Mouse (Mus musculus): ENCODE measurements around the gene Dtnb. TPM values are rescaled to one million over a fixed set of nuclear protein-coding genes. Genes with fewer than 3 reads are reported as not detected.
A peak's percentile ranks its signal among the peaks of the same experiment; 100 is the strongest.
"Not testable (repeated sequence)": the region's sequence is repeated elsewhere in the genome, so short reads cannot be mapped to it uniquely, and the experiment has no call there.

Gene Dtnb
- polyA plus RNA-seq, 1 experiment from 2014 or later = 110 TPM

- POLR2A ChIA-PET = no interaction called here
- CTCF ChIA-PET = no interaction called here
- TF ChIP-seq CTCF (IDR thresholded peaks at IDR 0.05) = no peak
- H3K27me3 ChIP-seq = no peaks in the 10 kb centered on the region
- DNase-seq (ENCODE audit: low read depth, low spot score) = no peak
- ATAC-seq = no peak
- in situ Hi-C loops (cut with MboI; ENCODE audit: low pct_unique_long_range_greater_than_20kb) = no loop called here
Measured at GRCm38 (mm10) chr12:3686419-3686940, 114.3 kb downstream of the Dtnb start.

DNA sequence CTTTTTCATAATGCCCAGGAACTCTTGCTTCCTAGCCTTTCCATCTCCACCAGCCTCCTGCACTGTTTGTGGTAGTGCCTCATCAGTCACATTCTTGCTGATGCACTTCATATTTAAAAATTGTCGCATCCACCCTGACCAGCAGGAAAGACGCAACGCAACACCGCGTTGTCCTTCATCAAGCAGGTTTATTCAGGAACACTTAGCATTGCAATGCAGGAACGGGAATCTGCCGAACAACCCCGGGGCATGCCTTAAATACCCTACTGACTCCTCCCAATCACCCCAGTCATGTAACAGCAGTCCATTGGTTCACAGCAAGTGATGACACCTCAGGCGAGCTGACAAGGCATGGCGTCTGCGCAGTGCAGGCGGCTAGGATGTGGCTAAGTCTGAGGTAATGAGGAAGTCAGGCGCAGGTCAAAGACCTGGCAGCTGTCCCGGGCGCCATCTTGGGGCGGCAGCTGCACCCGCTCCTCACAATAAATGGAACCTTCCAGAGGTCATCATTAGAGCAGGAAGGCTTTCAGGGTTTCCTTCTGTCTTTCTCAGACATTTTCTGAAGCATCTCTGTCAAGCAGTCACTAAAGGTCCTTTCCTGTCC lies 118.8 kb downstream of the Dtnb start:
- H3K27me3 ChIP-seq; POLR2A ChIA-PET; DNase-seq (ENCODE audit: low read depth, low spot score); ATAC-seq: not testable (repeated sequence)
- in situ Hi-C loops (cut with MboI; ENCODE audit: low pct_unique_long_range_greater_than_20kb) = loop anchor here (10.0 kb wide), 1 partner anchor 114 kb away; the partner anchor contains the start of gene Dnmt3a
- CTCF ChIA-PET = interaction anchor here (1.1 to 1.2 kb wide), 2 partner anchors 13 to 18 kb away, joined by 3 to 4 read pairs; no protein-coding TSS in a partner anchor

DNA sequence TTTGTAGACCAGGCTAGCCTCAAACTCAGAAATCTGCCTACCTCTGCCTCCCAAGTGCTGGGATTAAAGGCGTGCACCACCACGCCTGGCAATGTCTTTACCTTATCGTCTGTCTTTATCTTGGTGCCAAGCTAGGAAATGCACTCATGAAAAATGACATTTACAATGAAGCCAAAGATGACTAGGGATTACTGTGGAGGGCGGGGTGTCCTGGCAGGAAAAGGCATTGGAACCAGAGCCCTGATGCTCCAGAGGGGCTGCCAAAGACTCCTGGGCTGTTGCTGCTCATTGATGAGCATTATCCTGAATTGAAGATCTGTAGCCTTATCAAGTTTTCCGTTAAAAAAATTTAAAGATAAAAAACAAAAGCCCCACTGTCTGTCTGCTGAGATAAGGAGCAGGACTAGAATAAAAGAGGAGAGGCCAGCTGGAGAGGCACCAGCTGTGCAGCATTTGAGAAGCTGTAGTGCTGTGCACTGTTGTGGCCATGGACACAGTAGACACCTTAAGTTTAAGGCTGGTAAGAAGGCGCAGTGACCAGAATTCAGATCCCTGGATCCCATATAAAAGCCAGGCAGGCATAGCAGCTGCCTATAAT lies 120.7 kb downstream of the Dtnb start:
- no peaks in the 10 kb centered on the region for H3K27me3 ChIP-seq
- ATAC-seq (no peak), DNase-seq (ENCODE audit: low read depth, low spot score) (no peak)
- TF ChIP-seq CTCF (IDR thresholded peaks at IDR 0.05) = no peak
- in situ Hi-C loops (cut with MboI; ENCODE audit: low pct_unique_long_range_greater_than_20kb) = loop anchor here (10.0 kb wide), 1 partner anchor 112 kb away; the partner anchor contains the start of gene Dnmt3a
- POLR2A ChIA-PET = no interaction called here
- CTCF ChIA-PET = no interaction called here

DNA sequence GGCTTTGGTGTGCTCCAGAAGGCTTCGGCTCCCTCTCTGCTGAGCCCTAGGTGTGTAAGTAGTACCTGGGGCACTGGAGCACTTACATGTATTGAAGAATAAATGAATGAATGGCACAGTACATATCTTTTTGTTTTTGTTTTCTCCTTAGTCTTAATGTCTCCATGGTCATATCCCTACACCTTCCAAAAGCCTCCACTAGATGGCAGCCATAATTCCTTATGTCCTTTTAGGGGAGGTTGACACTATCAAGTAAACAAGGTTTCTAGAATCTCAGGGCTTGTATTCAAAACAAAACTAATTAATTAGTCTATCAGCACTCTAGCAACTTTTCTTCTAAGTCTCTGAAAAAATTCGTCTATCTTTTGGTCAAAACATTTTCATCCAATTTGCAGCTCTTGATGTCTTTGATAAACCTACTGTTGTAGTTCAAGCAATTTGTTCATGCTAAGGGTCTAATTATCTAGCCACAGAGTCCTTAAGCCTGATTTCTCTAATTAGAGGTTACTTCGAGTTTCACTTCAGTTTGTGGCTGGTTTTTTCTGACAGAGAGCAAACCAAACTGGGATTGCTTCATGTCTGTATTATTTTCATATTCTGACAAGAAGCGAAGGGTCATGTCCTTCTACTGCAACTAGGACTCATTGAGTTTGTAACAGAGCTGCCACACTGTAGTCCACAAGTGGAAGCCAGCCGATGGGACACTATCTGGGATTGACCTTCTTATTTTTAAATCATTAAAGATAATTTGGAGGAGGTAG lies 123.7 kb downstream of the Dtnb start:
- in situ Hi-C loops (cut with MboI; ENCODE audit: low pct_unique_long_range_greater_than_20kb) = loop anchor here (10.0 kb wide), 1 partner anchor 109 kb away; the partner anchor contains the start of gene Dnmt3a
- TF ChIP-seq CTCF (IDR thresholded peaks at IDR 0.05) = peak; percentile 55
- ATAC-seq (no peak), DNase-seq (ENCODE audit: low read depth, low spot score) (no peak)
- no peaks in the 10 kb centered on the region for H3K27me3 ChIP-seq
- ChIA-PET POLR2A (no interaction called here), CTCF (interaction anchor here (0.9 to 1.7 kb wide), 2 partner anchors 12 to 16 kb away, joined by 3 to 5 read pairs; no protein-coding TSS in a partner anchor)

- DNase-seq (ENCODE audit: low read depth, low spot score) (no peak), ATAC-seq (no peak)
- no peaks in the 10 kb centered on the region for H3K27me3 ChIP-seq
- ChIA-PET CTCF (no interaction called here), POLR2A (no interaction called here)
- TF ChIP-seq CTCF (IDR thresholded peaks at IDR 0.05) = no peak
- in situ Hi-C loops (cut with MboI; ENCODE audit: low pct_unique_long_range_greater_than_20kb) = no loop called here
Measured at GRCm38 (mm10) chr12:3700503-3700902, 128.3 kb downstream of the Dtnb start.

- ATAC-seq (no peak), DNase-seq (ENCODE audit: low read depth, low spot score) (no peak)
- TF ChIP-seq CTCF (IDR thresholded peaks at IDR 0.05) = no peak
- ChIA-PET CTCF (interaction anchor here (0.8 kb wide), 1 partner anchor 8 kb away, joined by 3 read pairs; no protein-coding TSS in a partner anchor), POLR2A (no interaction called here)
- in situ Hi-C loops (cut with MboI; ENCODE audit: low pct_unique_long_range_greater_than_20kb) = no loop called here
- H3K27me3 ChIP-seq = no peaks in the 10 kb centered on the region
Measured at GRCm38 (mm10) chr12:3702903-3703302, 130.7 kb downstream of the Dtnb start.

DNA sequence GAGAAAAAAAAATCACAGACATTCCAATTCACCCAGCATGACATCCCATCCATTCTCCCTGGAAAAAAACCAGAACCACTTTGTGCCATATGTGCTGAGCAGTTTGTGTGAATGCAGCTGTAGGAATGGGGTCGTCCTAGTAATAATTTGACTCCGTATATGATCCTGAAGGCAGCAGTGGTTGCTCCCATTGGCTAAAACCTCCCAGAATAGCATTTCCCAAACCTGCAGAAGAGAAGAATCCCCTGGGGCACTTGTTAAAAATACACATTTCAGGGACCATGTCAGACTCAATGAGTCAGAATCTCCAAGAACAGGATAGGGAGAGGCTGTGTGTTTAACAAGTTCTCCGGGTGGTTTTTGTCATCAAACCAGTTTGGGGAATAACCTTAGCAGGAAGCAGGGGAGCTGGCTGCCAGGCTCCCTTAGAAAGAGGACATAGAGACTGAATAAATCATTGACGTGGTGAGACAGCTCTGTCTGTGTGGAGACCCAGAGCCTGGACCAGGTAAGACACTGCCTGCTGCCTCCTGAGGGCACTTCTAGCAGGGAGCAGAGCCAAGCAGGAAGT lies 147.1 kb downstream of the Dtnb start:
- ATAC-seq (peak; percentile 76), DNase-seq (ENCODE audit: low read depth, low spot score) (peak; percentile 64)
- ChIA-PET POLR2A (interaction anchor here (0.8 kb wide), 1 partner anchor 9 kb away, joined by 3 read pairs; no protein-coding TSS in a partner anchor), CTCF (interaction anchor here (1.1 kb wide), 1 partner anchor 9 kb away, joined by 5 read pairs; no protein-coding TSS in a partner anchor)
- no peaks in the 10 kb centered on the region for H3K27me3 ChIP-seq
- TF ChIP-seq CTCF (IDR thresholded peaks at IDR 0.05) = no peak
- in situ Hi-C loops (cut with MboI; ENCODE audit: low pct_unique_long_range_greater_than_20kb) = no loop called here

GRCm38 (mm10) chr12:3720527-3720926 lies 148.3 kb downstream of the Dtnb start:
- DNase-seq (ENCODE audit: low read depth, low spot score) = no peak
- TF ChIP-seq CTCF (IDR thresholded peaks at IDR 0.05) = no peak
- no peak for ATAC-seq
- POLR2A ChIA-PET = no interaction called here
- in situ Hi-C loops (cut with MboI; ENCODE audit: low pct_unique_long_range_greater_than_20kb) = no loop called here
- H3K27me3 ChIP-seq = no peaks in the 10 kb centered on the region
- CTCF ChIA-PET = interaction anchor here (1.7 kb wide), 1 partner anchor 9 kb away, joined by 6 read pairs; no protein-coding TSS in a partner anchor

- POLR2A ChIA-PET = interaction anchor here (0.6 kb wide), 1 partner anchor 975 kb away, joined by 3 read pairs; no protein-coding TSS in a partner anchor
- in situ Hi-C loops (cut with MboI; ENCODE audit: low pct_unique_long_range_greater_than_20kb) = no loop called here
- TF ChIP-seq CTCF (IDR thresholded peaks at IDR 0.05) = no peak
- ATAC-seq = no peak
- DNase-seq (ENCODE audit: low read depth, low spot score) = no peak
- H3K27me3 ChIP-seq = no peaks in the 10 kb centered on the region
- CTCF ChIA-PET = no interaction called here
Measured at GRCm38 (mm10) chr12:3723762-3724161, 151.6 kb downstream of the Dtnb start.

GRCm38 (mm10) chr12:3724822-3725370 lies 152.7 kb downstream of the Dtnb start:
- no peaks in the 10 kb centered on the region for H3K27me3 ChIP-seq
- ChIA-PET POLR2A (no interaction called here), CTCF (no interaction called here)
- TF ChIP-seq CTCF (IDR thresholded peaks at IDR 0.05) = no peak
- no peak for DNase-seq (ENCODE audit: low read depth, low spot score)
- no peak for ATAC-seq
- in situ Hi-C loops (cut with MboI; ENCODE audit: low pct_unique_long_range_greater_than_20kb) = no loop called here

Measured in Patski (cell line).